Mouse (Mus musculus) midbrain, embryonic 10.5 days (tissue): ENCODE data around the gene Olfr96. TPM values are rescaled to one million over a fixed set of nuclear protein-coding genes. Genes with fewer than 3 reads are reported as not detected.

ENCODE experiments used
- DNase-seq: peaks from one replicate; pipeline ENCODE4 v3.0.0-alpha.2; 2017; ENCODE audit warnings: low spot score
- H3K27ac ChIP-seq: fragments of 300-500 bp; sonication (generic); replicated peaks from 2 replicates; pipeline ENCODE4 v1.5.1; 2016; ENCODE audit warnings: mild to moderate bottlenecking
- H3K27me3 ChIP-seq: fragments of 300-500 bp; sonication (generic); 2 replicates; pipeline ENCODE4 v1.6.1; 2016; ENCODE audit warnings: low read depth, mild to moderate bottlenecking; ENCODE audit not compliant: poor library complexity, severe bottlenecking
- H3K36me3 ChIP-seq: fragments of 300-500 bp; sonication (generic); 2 replicates; pipeline ENCODE4 v1.6.1; 2016; ENCODE audit warnings: mild to moderate bottlenecking, moderate library complexity
- H3K4me1 ChIP-seq: fragments of 300-500 bp; sonication (generic); 2 replicates; pipeline ENCODE4 v1.6.1; 2016
- H3K4me3 ChIP-seq: fragments of 300-500 bp; sonication (generic); 2 replicates; pipeline ENCODE4 v1.5.1; 2016; ENCODE audit warnings: mild to moderate bottlenecking, moderate library complexity
- H3K9me3 ChIP-seq: fragments of 300-500 bp; sonication (generic); replicated peaks from 2 replicates; pipeline ENCODE4 v1.6.1; 2016; ENCODE audit warnings: mild to moderate bottlenecking
- WGBS: fragments of 180-500 bp; shearing (Covaris S2); methylation state at CpG from one replicate; pipeline ENCODE4 v1.1.7; 2016; 5-methylcytosine and 5-hydroxymethylcytosine counted together
- polyA plus RNA-seq: library from polyadenylated mRNA; unstranded; fragments of >200 nt; fragmentation: Nextera tagmentation; extraction: Ambion mirVana; gene quantifications from 2 replicates; pipeline ENCODE4 v1.2.1, GENCODE M21; 2016

The Olfr96 gene
- not detected in 2 replicates for polyA plus RNA-seq

DNA sequence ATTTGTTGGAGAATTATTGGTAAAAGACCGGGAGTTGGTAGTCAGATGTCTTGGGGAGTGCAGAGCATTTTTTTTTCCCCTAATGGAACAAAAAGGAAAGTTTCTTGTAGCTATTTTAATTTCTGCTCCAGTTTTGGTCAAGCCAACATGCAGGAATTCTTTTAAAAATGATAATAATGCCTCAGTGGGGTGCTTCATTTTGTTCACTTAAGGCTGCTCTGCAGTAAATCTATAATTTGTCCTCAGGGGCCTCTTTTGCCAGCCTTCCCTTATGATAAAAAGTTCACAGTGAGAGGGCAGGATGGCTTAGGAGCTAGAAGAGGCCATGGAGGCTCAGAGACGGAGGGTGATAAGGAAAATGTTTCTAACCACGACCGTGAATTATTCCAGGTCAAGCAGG lies at the start of gene Olfr96:
Olfr96 (plus strand) TSS at position 301 of the 400 bp plus-strand sequence.
- Histone ChIP-seq H3K27me3 (no peaks in the 10 kb centered on the region), H3K9me3 (peaks cover 10% of the 10 kb centered on the region; the same call in 1 of the 2 replicates), H3K27ac (no peak within 1 kb of the TSS), H3K36me3 (no peaks in the 10 kb centered on the region), H3K4me3 (no peak within 1 kb of the TSS), H3K4me1 (no peaks in the 10 kb centered on the region)
- DNase-seq = no peak
- 62% methylated on average over 4 of the region's 4 CpGs for WGBS

DNA sequence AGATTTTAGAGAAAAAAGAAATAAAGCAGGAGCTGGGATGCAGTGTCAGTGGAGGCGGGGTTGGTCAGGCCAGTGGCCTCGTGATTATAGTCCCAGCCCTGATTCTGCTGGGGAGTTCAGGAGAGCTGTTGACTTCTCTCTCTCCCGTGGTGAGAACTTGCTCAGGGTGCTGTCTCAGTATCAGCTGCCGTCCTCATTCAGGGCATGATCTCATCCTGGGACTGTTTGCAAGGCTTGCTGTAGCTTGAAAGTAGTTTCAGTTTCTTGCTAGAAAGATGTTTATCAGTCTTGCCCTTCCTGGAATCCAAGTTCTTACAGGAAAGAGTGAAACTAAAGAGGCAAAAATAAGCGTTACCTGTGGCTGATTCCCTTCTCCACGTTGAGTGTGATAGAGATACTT lies 34.5 kb upstream of the Olfr96 start:
- Histone ChIP-seq H3K4me1 (no peaks in the 10 kb centered on the region), H3K9me3 (no peaks in the 10 kb centered on the region), H3K4me3 (no peak overlapping the region), H3K27ac (no peak overlapping the region), H3K36me3 (no peaks in the 10 kb centered on the region), H3K27me3 (no peaks in the 10 kb centered on the region)
- WGBS = 60% methylated on average over 6 of the region's 6 CpGs
- DNase-seq = no peak

DNA sequence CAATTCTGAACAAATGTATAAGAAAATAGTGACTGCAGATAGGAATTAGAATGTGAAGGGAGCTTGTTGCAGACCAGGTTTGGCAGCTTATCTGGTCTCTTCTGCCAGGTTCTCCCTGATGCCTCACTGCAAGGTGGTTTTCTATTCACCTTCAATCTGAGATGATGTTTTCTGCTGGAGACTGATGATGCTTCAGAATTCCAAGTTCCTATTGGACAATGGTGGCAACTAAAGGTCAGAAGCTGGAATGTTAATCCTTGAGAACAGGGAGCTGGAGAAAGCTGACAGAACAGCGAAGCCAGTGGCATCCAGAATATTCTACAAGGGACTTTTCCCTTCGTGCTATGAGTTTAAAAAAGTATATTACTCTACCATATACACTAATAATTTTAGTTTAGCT lies 29.2 kb upstream of the Olfr96 start:
- Histone ChIP-seq H3K36me3 (no peaks in the 10 kb centered on the region), H3K9me3 (no peaks in the 10 kb centered on the region), H3K4me3 (no peak overlapping the region), H3K27me3 (peaks cover 10% of the 10 kb centered on the region), H3K4me1 (no peaks in the 10 kb centered on the region; the same call in 1 of the 2 replicates), H3K27ac (no peak overlapping the region)
- DNase-seq = peak; percentile 14
- 31% methylated on average over 2 of the region's 2 CpGs for WGBS

DNA sequence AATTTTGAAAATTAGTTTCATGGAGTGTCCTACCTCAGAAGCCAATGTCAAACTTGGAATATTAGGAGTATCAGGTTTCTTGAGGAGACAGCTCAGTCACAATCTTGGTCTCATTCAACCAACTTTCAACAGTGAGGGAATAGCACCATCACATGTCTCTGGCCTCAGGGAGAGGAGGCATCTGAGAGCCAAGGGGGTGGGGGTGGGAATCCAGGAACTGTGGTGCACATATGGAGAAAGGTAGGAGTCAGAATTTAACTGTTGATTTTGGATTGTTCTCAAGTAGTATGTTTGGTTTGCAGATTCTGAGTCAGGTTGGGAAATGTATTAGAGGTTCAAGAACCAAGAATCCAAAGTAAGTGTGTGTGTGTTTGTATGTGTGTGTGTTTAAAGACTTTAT lies 26.9 kb upstream of the Olfr96 start:
- no peak for DNase-seq
- no peak overlapping the region for H3K4me3 ChIP-seq
- H3K4me1 ChIP-seq = peaks cover 16% of the 10 kb centered on the region
- no peak overlapping the region for H3K27ac ChIP-seq
- H3K36me3 ChIP-seq = no peaks in the 10 kb centered on the region
- no peaks in the 10 kb centered on the region for H3K9me3 ChIP-seq
- peaks cover 33% of the 10 kb centered on the region for H3K27me3 ChIP-seq

DNA sequence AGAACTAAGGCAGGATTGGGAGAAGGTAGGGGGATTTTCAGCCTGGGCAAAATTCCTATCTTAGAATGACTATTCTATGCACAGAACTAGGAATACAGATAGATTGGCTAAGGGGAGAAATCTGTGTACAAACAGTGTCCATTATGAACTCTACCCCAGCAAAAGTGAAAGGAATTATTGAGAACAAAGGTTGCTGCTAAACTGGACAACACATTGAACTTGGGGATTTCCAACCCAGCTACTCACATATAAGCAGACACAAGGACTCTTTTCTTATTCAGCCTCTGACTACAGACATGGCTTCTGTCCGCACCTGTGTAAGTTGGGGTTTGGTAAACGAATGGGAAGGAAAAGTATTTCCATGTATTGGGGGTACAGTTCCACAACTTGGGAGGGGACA lies 26.3 kb upstream of the Olfr96 start, which contains the start of gene Ubd:
Ubd (plus strand) TSS at position 237 of the 400 bp plus-strand sequence.
- no peak within 1 kb of the TSS for H3K27ac ChIP-seq
- H3K27me3 ChIP-seq = peaks cover 39% of the 10 kb centered on the region
- no peaks in the 10 kb centered on the region for H3K9me3 ChIP-seq
- no peak within 1 kb of the TSS for H3K4me3 ChIP-seq
- WGBS = 85% methylated on average over 2 of the region's 2 CpGs
- no peak for DNase-seq
- no peaks in the 10 kb centered on the region for H3K36me3 ChIP-seq
- H3K4me1 ChIP-seq = peaks cover 16% of the 10 kb centered on the region

DNA sequence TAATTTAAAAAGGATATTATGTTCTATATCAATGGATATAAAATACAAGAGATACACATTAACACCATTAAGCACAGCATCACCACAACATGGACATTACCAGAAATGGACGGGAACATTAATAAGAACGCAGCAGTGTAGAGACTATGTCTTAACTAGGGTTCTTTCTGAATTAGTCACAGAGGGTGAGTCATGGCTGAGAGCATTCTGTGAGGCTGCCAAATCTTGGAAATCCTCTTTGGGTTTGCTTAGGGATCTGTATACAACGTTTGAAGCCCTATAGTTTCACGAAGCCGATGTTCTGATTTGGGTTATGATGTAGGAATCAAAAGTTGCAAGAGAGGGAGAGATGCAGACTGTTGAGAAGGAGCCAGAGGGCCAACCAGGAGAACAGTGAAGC lies 25.2 kb upstream of the Olfr96 start:
- no peaks in the 10 kb centered on the region for H3K36me3 ChIP-seq
- H3K4me3 ChIP-seq = no peak overlapping the region
- peaks cover 16% of the 10 kb centered on the region for H3K4me1 ChIP-seq
- no peak overlapping the region for H3K27ac ChIP-seq
- H3K9me3 ChIP-seq = no peaks in the 10 kb centered on the region
- DNase-seq = no peak
- peaks cover 48% of the 10 kb centered on the region for H3K27me3 ChIP-seq
- WGBS = 91% methylated on average over 5 of the region's 5 CpGs

DNA sequence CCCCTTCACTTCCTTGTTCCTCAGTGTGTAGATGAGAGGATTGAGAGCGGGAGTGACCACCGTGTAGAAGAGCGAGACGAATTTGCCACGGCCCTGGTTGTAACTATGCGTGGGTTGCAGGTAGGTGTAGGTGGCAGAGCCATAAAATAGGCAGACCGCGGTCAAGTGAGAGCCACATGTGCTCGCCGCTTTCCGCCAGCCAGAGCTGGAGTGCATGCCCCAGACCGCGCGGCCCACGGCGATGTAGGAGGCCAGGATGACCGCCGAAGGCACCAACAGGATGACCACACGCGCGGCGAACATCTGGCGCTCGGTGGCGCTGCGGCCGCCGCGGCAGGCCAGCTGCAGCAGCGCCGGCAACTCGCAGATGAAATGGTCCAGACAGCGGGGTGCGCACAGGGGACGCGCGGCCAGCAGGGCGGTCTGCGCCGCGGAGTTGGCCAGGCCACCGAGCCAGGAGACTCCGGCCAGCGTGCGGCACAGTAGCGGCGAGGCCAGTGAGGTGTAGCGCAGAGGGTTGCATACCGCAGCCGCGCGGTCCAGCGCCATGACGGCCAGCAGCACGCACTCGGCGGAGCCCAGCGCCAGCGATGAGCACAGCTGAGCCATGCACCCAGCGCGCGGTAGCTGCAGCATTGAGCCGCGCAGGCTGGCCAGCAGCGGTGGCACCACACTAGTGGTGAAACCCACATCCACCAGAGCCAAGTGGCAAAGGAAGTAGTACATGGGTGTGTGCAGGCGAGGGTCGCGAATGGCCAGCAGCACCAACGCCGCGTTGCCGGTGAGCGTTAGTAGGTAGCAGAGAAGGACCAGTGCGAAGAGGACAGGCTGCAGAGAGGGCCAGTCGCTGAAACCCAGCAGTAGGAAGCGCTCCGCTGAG lies 22.9 kb upstream of the Olfr96 start:
- Histone ChIP-seq H3K27ac (peak overlapping the region; percentile 79), H3K4me1 (peaks cover 16% of the 10 kb centered on the region), H3K36me3 (no peaks in the 10 kb centered on the region), H3K9me3 (no peaks in the 10 kb centered on the region), H3K4me3 (peak overlapping the region; percentile 70), H3K27me3 (peaks cover 50% of the 10 kb centered on the region)
- WGBS = under 1% methylated on average over 77 of the region's 77 CpGs
- DNase-seq = peak; percentile 79

DNA sequence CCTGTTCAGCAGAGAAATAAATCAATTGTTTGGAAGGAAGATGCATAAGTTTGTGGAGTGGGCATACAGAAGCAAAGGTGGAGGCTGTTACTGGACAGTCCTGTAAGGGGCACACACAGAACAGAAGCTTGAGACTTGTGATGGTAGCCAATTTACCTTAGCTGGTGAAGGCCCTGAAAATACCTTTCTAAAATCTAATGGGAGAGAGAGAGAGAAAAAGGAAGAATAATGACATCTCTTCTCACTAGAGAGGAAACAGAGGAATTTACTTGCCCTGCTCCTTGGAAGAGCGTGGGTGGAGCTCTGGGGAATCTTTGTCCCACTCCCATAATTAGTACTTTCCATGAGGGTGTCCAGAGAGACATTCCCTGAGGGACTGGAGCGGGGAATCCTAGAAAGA lies 19.1 kb upstream of the Olfr96 start, which contains the start of gene Olfr94:
Olfr94 (minus strand) TSS at position 101 of the 400 bp plus-strand sequence.
- Histone ChIP-seq H3K36me3 (no peaks in the 10 kb centered on the region), H3K4me3 (no peak within 1 kb of the TSS), H3K4me1 (peaks cover 16% of the 10 kb centered on the region), H3K9me3 (no peaks in the 10 kb centered on the region), H3K27ac (no peak within 1 kb of the TSS), H3K27me3 (peaks cover 39% of the 10 kb centered on the region)
- 74% methylated on average over 2 of the region's 2 CpGs for WGBS
- DNase-seq = no peak

DNA sequence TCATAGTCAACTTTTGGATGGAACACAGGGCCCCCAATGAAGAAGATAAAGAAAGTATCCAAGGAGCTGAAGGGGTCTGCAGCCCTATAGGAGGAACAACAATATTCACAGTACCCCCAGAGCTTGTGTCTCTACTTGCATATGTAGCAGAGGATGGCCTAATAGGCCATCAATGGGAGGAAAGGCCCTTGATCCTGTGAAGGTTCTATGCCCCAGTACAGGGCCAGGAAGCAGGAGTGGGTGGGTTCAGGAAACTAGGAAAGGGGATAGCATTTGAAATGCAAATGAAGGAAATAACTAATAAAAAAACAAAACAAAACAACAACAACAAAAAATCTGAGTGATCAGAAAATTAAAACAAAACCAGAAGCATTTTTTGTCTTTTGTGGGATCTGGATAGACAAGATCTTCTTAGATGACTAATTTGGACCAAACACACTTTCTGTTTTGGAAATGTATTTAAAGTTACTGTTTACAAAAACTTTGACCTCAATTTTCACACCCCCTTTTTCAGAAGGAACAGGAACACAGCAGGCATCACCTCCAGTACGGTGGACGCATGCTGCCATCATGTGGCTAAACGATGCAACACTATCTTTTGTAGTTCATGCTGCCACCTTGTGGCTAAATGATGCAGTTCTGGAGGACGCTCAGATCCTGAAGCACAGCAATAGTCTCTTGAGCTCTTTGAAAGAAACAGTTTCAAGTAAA lies 16.6 kb upstream of the Olfr96 start:
- H3K9me3 ChIP-seq = no peaks in the 10 kb centered on the region
- no peak overlapping the region for H3K27ac ChIP-seq
- no peaks in the 10 kb centered on the region for H3K36me3 ChIP-seq
- peak; percentile 73 for DNase-seq
- H3K4me3 ChIP-seq = no peak overlapping the region
- peaks cover 14% of the 10 kb centered on the region for H3K27me3 ChIP-seq
- no peaks in the 10 kb centered on the region for H3K4me1 ChIP-seq
- WGBS = under 1% methylated on average over 4 of the region's 4 CpGs

DNA sequence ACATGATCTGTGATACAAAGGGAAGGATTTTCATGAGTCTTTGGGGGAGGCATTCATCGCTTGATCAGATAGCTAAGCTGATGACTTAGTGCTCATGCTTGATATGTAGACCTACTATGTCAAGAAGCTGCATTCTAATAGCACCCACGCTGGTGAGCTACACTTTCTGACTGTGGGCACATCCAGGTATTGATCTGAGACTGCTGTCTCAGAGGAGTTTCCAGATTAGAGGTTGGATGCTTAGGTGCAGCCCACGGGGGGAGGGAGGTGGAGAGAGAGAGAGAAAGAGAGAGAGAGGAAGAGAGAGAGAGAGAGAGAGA lies 16.1 kb upstream of the Olfr96 start:
- Histone ChIP-seq H3K27me3 (peaks cover 9% of the 10 kb centered on the region; the same call in 1 of the 2 replicates), H3K4me3 (no peak overlapping the region), H3K36me3 (no peaks in the 10 kb centered on the region), H3K9me3 (no peaks in the 10 kb centered on the region), H3K27ac (no peak overlapping the region), H3K4me1 (no peaks in the 10 kb centered on the region)
- WGBS = 34% methylated on average over 3 of the region's 3 CpGs
- DNase-seq = no peak

DNA sequence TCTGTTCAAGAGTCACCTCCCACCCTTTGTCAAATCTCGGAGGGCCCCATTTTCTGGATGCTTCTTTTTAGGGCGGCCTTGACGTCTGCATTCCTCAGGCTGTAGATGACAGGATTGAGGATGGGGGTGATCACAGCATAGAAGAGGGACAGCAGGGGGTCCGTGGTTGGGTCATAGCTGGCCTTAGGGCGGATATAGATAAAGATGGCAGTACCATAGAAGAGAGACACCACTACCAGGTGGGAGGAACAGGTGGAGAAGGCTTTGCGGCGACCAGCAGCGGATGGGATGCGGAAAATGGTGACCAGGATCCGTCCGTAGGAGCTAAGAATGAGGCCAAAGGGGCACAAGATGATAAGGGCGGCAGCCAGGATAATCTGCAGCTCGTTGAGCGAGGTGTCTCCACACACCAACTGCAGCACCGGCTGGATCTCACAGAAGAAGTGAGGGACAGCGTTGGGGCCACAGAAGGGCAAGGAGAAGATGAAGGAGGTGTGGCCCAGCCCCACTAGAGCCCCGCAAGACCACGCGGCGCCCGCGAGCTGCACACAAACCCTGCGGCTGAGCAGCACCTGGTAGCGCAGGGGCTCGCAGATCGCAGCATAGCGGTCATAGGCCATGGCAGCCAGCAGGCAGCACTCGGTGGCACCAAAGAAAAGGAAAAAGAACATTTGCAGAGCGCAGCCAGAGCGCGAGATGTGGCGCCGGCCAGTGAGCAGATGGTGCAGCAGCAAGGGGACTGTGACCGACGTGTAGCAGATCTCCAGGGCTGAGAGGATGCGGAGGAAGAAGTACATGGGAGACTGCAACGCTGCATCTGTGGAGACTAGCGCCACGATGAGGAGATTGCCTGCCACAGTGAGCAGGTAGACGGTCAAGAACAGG lies 8.8 kb upstream of the Olfr96 start:
- peaks cover 9% of the 10 kb centered on the region for H3K4me1 ChIP-seq
- no peaks in the 10 kb centered on the region for H3K36me3 ChIP-seq
- peaks cover 24% of the 10 kb centered on the region for H3K27me3 ChIP-seq
- H3K9me3 ChIP-seq = no peaks in the 10 kb centered on the region
- WGBS = 19% methylated on average over 40 of the region's 40 CpGs
- H3K4me3 ChIP-seq = peak overlapping the region; percentile 54
- H3K27ac ChIP-seq = no peak overlapping the region; the same call in 1 of the 2 replicates
- DNase-seq = peak; percentile 31

DNA sequence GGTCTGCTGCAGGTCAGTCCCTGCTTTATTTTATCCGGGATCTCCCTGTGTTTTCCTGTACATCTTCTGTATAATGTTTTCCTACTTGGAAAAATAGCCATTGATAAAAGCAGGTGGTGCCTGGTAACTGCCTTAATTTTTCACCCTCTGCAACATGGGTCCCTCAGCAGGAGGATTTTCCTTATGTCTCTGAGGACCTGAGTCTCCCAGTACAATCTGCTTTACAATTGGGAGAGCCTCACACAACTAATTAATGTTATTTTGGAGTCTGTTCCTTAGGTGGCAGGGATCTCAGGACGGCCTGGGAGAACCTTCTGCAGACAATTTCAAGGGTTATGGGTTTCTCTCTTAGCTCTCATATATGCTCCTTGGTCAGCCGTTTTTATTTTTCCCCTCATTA lies 6.9 kb upstream of the Olfr96 start, which contains the start of gene Olfr95:
Olfr95 (minus strand) TSS at position 101 of the 400 bp plus-strand sequence.
- 75% methylated on average over 3 of the region's 3 CpGs for WGBS
- peaks cover 10% of the 10 kb centered on the region; the same call in 1 of the 2 replicates for H3K9me3 ChIP-seq
- H3K36me3 ChIP-seq = no peaks in the 10 kb centered on the region
- peaks cover 9% of the 10 kb centered on the region for H3K4me1 ChIP-seq
- DNase-seq = no peak
- H3K27ac ChIP-seq = no peak within 1 kb of the TSS
- H3K27me3 ChIP-seq = peaks cover 24% of the 10 kb centered on the region
- H3K4me3 ChIP-seq = no peak within 1 kb of the TSS
